Mouse (Mus musculus) liver, embryonic 12.5 days (tissue): Measurements from ENCODE around the gene Rragd. TPM values are rescaled to one million over a fixed set of nuclear protein-coding genes. Genes with fewer than 3 reads are reported as not detected.

ENCODE experiments used
- ATAC-seq: fragments of 200-750 bp; cut with Nextera tagmentation; 2 replicates; pipeline ENCODE4 v1.8.0; 2017; ENCODE audit warnings: moderate number of reproducible peaks, mild to moderate bottlenecking, moderate library complexity
- H3K27ac ChIP-seq: fragments of 300-500 bp; sonication (generic); 2 replicates; pipeline ENCODE4 v1.5.1; 2016; ENCODE audit warnings: mild to moderate bottlenecking
- H3K27me3 ChIP-seq: fragments of 300-500 bp; sonication (generic); replicated peaks from 2 replicates; pipeline ENCODE4 v1.6.1; 2016; ENCODE audit warnings: mild to moderate bottlenecking, moderate library complexity
- H3K36me3 ChIP-seq: fragments of 300-500 bp; sonication (generic); 2 replicates; pipeline ENCODE4 v1.6.1; 2016; ENCODE audit warnings: mild to moderate bottlenecking, moderate library complexity
- H3K4me1 ChIP-seq: fragments of 300-500 bp; sonication (generic); 2 replicates; pipeline ENCODE4 v1.6.1; 2016
- H3K4me2 ChIP-seq: fragments of 300-500 bp; sonication (generic); 2 replicates; pipeline ENCODE4 v1.6.1; 2016; ENCODE audit warnings: mild to moderate bottlenecking, moderate library complexity
- H3K4me3 ChIP-seq: fragments of 300-500 bp; sonication (generic); 2 replicates; pipeline ENCODE4 v1.5.1; 2016; ENCODE audit warnings: mild to moderate bottlenecking, moderate library complexity
- H3K9ac ChIP-seq: fragments of 300-500 bp; sonication (generic); 2 replicates; pipeline ENCODE4 v1.6.1; 2016; ENCODE audit warnings: mild to moderate bottlenecking, moderate library complexity
- H3K9me3 ChIP-seq: fragments of 300-500 bp; sonication (generic); replicated peaks from 2 replicates; pipeline ENCODE4 v1.6.1; 2016; ENCODE audit warnings: mild to moderate bottlenecking, moderate library complexity
- WGBS: fragments of 180-500 bp; shearing (Covaris S2); methylation state at CpG from one replicate; pipeline ENCODE4 v1.1.7; 2016; ENCODE audit not compliant: insufficient replicate concordance; 5-methylcytosine and 5-hydroxymethylcytosine counted together
- polyA plus RNA-seq: library from polyadenylated mRNA; unstranded; fragments of >200 nt; fragmentation: Nextera tagmentation; extraction: Ambion mirVana; gene quantifications from 2 replicates; pipeline ENCODE4 v1.2.1, GENCODE M21; 2016

The Rragd gene
- polyA plus RNA-seq, 1 experiment from 2014 or later = 4.3 TPM

DNA sequence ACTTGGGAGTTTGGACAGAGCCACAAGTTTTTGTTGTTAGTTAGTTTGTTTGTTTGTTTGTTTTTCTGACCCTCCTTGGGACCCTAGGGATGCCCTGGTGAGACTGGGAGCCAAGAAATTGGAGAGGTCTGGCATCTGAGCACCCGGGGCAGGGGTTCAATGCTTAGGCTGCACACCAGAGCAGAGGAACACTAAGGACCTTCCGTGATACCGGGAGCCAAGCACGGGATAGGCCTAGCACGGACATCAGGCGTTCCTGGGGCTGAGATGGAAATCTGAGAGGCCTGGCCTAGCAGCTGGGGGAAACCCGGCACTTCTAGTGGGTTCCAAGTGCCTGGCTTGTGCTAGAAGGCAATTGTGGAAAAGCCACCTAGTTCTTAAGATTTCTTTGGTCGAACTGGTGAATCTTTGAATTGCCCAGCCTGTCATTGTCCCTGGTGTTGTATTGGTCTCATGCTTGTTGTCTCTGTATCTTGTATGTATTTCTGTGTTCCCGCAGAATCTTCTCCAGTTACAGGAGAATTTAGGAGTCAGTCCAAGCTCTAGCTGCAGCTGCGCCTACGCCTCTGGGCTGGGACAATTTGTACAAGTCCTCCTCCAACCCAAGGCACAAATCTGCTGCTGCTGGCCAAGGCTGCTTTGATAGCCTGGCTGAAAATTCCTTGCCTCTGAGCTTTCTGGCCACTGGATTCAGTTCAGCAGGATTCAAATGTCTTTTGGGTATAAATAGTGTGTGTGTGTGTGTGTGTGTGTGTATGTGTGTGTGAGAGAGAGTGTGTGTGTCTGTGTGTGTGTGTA lies 75.3 kb downstream of the Rragd start:
- Histone ChIP-seq H3K4me2 (no peak overlapping the region), H3K36me3 (no peaks in the 10 kb centered on the region), H3K9me3 (no peaks in the 10 kb centered on the region), H3K4me3 (no peak overlapping the region), H3K4me1 (no peaks in the 10 kb centered on the region), H3K27me3 (0 out of 2 replicates have a peak, but pooled peaks cover 4% of the 10 kb centered on the region), H3K9ac (no peak overlapping the region), H3K27ac (no peak overlapping the region)
- no peak for ATAC-seq
- 70% methylated on average over 11 of the region's 11 CpGs for WGBS

DNA sequence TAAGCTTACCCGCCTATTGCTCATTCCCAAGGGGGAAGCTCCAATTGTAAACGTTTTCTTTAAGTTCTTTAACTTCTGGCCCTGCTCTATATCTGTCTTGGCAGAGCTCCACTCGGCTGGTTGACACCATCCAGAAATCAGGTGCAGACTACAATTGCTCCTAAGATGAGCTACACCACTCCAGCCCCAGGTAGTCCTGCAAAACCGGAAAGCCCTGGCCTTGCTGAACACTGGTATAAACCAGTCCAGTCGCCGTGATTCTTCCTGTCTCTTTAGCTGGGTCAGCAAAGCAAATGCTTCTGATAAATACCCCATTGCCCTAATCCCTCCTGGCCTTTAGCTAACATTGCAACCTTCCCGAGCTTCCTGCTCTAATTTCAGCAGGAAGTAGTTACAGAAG lies 78.3 kb downstream of the Rragd start:
- Histone ChIP-seq H3K27me3 (0 out of 2 replicates have a peak, but pooled peaks cover 9% of the 10 kb centered on the region), H3K9me3 (no peaks in the 10 kb centered on the region), H3K27ac (no peak overlapping the region), H3K4me2 (no peak overlapping the region), H3K4me3 (no peak overlapping the region), H3K36me3 (no peaks in the 10 kb centered on the region), H3K4me1 (no peaks in the 10 kb centered on the region), H3K9ac (no peak overlapping the region)
- WGBS = 35% methylated on average over 7 of the region's 7 CpGs
- ATAC-seq = no peak

DNA sequence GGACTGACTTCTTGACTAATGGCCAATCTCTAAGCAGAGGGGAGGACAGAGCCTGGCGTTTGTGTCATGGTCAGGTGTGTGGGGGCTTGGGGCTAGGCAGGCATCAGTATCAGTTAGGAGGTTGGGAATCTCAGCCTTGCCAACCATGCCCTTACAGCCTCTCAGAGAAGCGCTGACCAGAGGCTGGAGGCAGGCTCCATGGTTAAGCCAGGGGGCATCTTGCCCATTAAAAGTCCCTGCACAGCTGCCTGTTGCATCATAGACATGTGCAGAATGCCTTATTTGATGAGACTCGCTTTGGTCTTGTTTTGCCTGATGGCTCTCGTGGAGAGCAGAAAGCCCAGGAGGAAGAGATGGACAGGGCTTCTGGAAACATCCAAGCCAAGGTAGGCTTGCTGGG lies 80.1 kb downstream of the Rragd start, which contains the start of gene Gabrr2:
Gene Gabrr2, plus strand, starts transcription at position 19 of the 400 bp plus-strand sequence.
- 65% methylated on average over 4 of the region's 4 CpGs for WGBS
- Histone ChIP-seq H3K4me1 (no peaks in the 10 kb centered on the region), H3K4me3 (no peak within 1 kb of the TSS), H3K27ac (no peak within 1 kb of the TSS), H3K27me3 (0 out of 2 replicates have a peak, but pooled peaks cover 9% of the 10 kb centered on the region), H3K4me2 (no peak within 1 kb of the TSS), H3K9ac (no peak within 1 kb of the TSS), H3K9me3 (no peaks in the 10 kb centered on the region), H3K36me3 (no peaks in the 10 kb centered on the region)
- ATAC-seq = no peak

DNA sequence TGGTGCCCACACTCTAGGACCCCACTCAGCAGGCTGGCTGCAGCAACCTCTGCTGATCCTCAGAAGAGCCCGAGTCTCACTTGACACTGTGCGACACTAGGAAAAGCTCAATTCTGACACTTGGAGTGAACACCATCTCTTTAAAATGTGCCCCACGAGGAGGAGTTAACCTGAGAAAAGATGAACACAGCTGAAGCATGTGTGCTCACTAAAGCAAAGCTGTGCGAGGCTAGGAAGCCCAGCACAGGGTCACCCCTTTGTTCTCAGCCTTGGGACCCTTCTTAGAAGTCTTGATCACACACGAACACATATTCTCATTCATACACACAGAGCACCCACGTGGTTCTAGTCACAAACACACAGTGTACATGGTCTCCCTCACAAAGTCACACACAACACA lies 82.1 kb downstream of the Rragd start:
- no peak overlapping the region for H3K4me3 ChIP-seq
- ATAC-seq = no peak
- 73% methylated on average over 6 of the region's 6 CpGs for WGBS
- no peaks in the 10 kb centered on the region for H3K9me3 ChIP-seq
- H3K9ac ChIP-seq = no peak overlapping the region
- 0 out of 2 replicates have a peak, but pooled peaks cover 9% of the 10 kb centered on the region for H3K27me3 ChIP-seq
- H3K36me3 ChIP-seq = no peaks in the 10 kb centered on the region
- H3K4me2 ChIP-seq = no peak overlapping the region
- no peak overlapping the region for H3K27ac ChIP-seq
- no peaks in the 10 kb centered on the region for H3K4me1 ChIP-seq

DNA sequence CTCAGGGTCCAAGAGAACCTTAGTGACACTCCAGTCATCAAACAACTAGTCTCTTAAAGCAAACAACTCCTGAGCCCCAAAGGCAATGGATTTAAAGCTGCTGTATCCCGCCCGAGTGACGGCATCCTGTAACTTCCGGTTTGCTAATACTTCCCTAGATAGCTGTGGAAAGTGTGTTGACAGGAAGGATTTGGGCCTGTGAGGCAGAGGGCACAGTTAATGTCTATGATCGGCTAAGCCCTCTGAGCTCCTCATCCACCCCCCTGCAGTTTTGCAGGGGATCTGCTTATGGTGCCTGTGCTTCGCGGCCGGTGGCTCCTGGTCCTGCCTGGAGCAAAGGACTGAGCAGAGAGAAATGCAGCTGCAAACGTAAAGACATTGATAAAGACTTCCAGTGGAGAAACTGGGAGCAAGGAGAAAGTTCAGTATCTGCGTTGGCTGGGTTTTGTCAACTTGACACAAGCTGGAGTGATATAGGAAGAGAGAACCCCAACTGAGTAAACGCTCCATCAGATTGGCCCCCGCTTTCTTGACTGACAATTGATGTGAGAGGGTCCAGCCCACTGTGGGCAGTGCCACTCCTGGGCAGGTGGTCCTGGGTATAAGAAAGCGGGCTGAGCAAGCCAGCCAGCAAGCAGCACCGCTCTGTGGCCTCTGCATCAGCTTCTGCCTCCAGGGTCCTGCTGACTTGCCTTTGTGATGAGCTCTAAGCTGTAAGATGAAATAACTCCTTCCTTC lies 83.6 kb downstream of the Rragd start:
- WGBS = 46% methylated on average over 14 of the region's 14 CpGs
- Histone ChIP-seq H3K36me3 (no peaks in the 10 kb centered on the region), H3K4me2 (peak overlapping the region; percentile 1), H3K9me3 (no peaks in the 10 kb centered on the region), H3K27ac (no peak overlapping the region), H3K9ac (no peak overlapping the region), H3K4me1 (no peaks in the 10 kb centered on the region), H3K27me3 (0 out of 2 replicates have a peak, but pooled peaks cover 9% of the 10 kb centered on the region), H3K4me3 (no peak overlapping the region)
- no peak for ATAC-seq

DNA sequence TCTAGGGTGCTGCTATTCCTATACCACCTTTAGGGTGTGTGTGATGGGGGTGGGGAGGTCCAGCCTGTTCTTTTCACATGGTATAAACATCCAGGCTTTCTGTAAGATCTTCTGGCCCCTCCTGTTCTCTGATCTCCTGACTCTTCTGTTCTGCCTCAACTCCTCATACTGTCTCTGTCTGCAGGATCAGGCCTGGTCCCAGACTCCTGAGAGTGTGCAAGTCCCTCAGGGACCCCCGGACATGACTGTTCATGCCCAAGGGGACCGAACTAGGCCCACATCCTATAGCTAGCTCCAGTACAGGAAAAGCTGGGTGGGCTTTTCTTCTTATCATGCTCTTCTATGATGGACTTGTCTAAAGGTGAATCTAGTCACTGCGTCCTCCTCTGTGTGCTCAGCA lies 84.5 kb downstream of the Rragd start:
- no peak for ATAC-seq
- 79% methylated on average over 3 of the region's 3 CpGs for WGBS
- Histone ChIP-seq H3K4me3 (no peak overlapping the region), H3K4me2 (no peak overlapping the region), H3K4me1 (peaks cover 6% of the 10 kb centered on the region), H3K9ac (no peak overlapping the region), H3K27ac (no peak overlapping the region), H3K36me3 (no peaks in the 10 kb centered on the region), H3K27me3 (0 out of 2 replicates have a peak, but pooled peaks cover 9% of the 10 kb centered on the region), H3K9me3 (no peaks in the 10 kb centered on the region)

DNA sequence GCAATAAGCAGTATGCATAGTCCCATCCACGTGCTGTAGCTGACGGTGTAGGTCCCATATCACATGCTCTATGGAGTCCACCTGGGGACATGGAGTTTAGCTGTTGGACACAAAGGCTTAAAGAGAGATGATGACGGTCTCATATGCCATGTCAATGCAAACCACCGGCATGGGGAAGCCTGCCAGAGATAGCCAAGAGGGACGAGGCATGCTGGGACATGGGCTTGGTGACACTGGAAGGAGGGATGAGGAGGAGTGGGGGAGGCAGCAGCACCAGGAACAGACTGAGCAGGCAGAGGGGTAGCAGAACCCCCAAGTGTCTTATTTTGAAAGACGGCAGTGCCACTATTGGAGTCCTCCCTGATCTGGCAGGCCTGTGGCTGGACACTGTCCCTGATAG lies 85.0 kb downstream of the Rragd start:
- no peak overlapping the region for H3K27ac ChIP-seq
- H3K9ac ChIP-seq = no peak overlapping the region
- H3K27me3 ChIP-seq = 0 out of 2 replicates have a peak, but pooled peaks cover 8% of the 10 kb centered on the region
- no peak for ATAC-seq
- peaks cover 11% of the 10 kb centered on the region for H3K4me1 ChIP-seq
- no peak overlapping the region for H3K4me3 ChIP-seq
- 68% methylated on average over 6 of the region's 6 CpGs for WGBS
- no peaks in the 10 kb centered on the region for H3K9me3 ChIP-seq
- H3K36me3 ChIP-seq = no peaks in the 10 kb centered on the region
- H3K4me2 ChIP-seq = no peak overlapping the region

DNA sequence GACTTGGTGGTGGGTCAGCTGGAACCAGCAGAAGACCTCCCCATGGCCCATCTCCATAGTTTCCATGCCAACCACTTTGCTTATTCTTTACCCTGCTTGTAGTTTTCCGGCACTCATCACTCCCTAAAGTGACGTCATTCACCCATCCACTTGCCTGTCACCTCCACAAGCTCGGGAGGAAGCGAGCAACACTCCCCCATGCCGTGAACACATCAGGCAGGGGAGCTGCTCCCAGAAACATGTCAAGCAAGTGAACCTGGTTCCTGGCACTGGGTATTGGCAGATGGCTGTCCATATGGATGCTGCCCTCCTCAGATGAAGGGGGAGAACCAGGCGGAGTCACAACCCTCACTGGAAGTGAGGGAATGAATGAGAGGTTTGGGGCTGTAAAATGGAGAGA lies 86.1 kb downstream of the Rragd start:
- Histone ChIP-seq H3K9me3 (no peaks in the 10 kb centered on the region), H3K4me2 (no peak overlapping the region), H3K4me1 (peaks cover 20% of the 10 kb centered on the region), H3K27me3 (no peaks in the 10 kb centered on the region), H3K36me3 (no peaks in the 10 kb centered on the region), H3K4me3 (no peak overlapping the region), H3K9ac (no peak overlapping the region), H3K27ac (no peak overlapping the region)
- ATAC-seq = no peak
- WGBS = 58% methylated on average over 6 of the region's 6 CpGs

DNA sequence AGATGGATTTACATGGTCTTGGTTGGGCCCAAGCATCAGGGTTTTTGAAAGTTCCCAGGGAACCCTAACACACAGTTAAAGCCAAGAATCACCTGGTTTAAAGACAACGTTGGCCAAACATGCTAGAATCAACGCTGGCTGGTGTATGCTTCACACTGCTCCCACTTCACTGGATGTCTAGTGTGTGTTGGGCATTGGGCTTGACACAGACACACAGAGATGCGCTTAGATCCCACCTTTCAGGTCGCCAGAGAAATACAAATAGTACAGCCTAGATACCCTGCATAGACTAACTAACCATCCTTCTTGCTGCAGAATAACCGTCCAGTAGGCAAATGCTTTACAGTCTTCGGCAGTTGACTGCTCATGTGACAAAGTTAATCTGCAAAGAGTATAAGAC lies 87.5 kb downstream of the Rragd start:
- Histone ChIP-seq H3K9me3 (no peaks in the 10 kb centered on the region), H3K36me3 (no peaks in the 10 kb centered on the region), H3K4me3 (no peak overlapping the region), H3K27ac (no peak overlapping the region), H3K4me2 (no peak overlapping the region), H3K27me3 (no peaks in the 10 kb centered on the region), H3K9ac (no peak overlapping the region), H3K4me1 (peaks cover 20% of the 10 kb centered on the region)
- 78% methylated on average over 6 of the region's 6 CpGs for WGBS
- no peak for ATAC-seq

DNA sequence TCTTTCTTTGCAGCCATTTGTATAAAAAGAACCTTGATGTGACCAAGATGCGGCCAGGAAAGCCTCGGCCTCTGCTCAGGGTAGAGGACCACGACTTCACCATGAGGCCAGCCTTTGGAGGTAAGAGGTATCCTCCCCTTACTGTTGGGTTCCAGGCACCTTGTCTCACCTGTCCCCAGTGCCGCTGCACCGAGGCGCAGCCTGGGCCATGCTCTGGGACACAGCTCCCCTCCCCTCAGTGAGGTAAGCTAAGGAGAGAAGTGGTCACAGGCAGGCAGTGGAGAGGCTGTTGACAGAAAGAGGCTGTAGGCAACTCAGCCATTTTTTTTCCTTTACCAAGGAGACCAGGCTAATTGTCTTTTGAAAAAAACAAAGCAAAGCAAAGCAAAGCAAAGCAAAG lies 88.5 kb downstream of the Rragd start:
- Histone ChIP-seq H3K4me2 (no peak overlapping the region), H3K9me3 (no peaks in the 10 kb centered on the region), H3K9ac (no peak overlapping the region), H3K27me3 (no peaks in the 10 kb centered on the region), H3K4me3 (no peak overlapping the region), H3K27ac (no peak overlapping the region), H3K36me3 (no peaks in the 10 kb centered on the region), H3K4me1 (peaks cover 20% of the 10 kb centered on the region)
- WGBS = 77% methylated on average over 6 of the region's 6 CpGs
- ATAC-seq = no peak
